Mouse (Mus musculus): ENCODE results near the gene Figla. TPM values are rescaled to one million over a fixed set of nuclear protein-coding genes. Genes with fewer than 3 reads are reported as not detected.
A peak's percentile ranks its signal among the peaks of the same experiment; 100 is the strongest.

Gene Figla
- polyA plus RNA-seq, 1 experiment from 2014 or later: not detected

DNA sequence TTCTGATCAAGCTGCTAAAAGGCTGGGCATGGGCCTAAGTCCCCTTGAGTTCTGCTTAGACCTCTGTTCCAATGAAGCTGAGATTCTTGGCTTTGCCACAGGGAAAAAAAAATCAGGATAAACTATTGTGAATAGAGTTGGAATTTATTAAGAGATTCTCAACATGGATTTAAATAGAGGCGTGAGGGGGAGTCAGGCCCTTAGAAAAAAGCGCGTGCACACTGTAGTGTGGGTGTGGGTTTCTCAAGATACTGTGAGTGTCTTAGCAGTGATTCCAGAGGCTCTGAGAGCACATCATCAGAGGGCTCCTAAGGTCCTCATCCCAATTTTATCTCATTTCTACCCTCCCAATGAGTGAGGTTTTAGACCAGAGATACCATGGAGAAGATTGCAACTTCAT is 44.2 kb downstream of the Figla start:
- H3K4me1 ChIP-seq: peaks cover 85% of the 10 kb centered on the region
- no peak overlapping the region; the same call in 1 of the 2 replicates for H3K9ac ChIP-seq
- no peaks in the 10 kb centered on the region for H3K27me3 ChIP-seq
- H3K4me2 ChIP-seq: peak overlapping the region; percentile 43; the same call in 1 of the 2 replicates
- H3K9me3 ChIP-seq (replicated peaks): no peaks in the 10 kb centered on the region
- 82% methylated on average over 3 of the region's 3 CpGs for WGBS
- no peaks in the 10 kb centered on the region for H3K36me3 ChIP-seq (ENCODE audit: poor library complexity, severe bottlenecking)
- ATAC-seq: no peak
- no peak overlapping the region for H3K4me3 ChIP-seq
- peak overlapping the region; percentile 96 for H3K27ac ChIP-seq

DNA sequence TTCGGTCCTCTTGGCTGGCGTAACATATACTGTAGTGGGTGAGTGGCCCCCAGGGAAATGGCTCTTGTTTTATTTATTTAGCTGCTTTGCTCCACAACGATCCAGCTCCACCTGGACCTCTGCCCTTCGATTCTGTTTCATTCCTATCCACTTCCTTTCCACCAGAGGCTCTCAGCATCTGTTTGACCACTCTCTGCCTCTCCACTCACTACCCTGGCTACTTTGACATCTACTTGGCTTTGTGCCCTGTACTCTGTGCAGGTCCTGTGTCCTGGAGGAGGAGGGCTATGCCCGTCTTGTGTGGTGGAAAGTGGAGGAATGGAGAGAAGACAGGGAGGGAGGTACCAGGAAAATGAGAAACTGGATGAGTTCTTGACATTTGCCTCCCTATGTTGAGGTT is 46.3 kb downstream of the Figla start:
- H3K9me3 ChIP-seq (replicated peaks): no peaks in the 10 kb centered on the region
- peaks cover 98% of the 10 kb centered on the region for H3K4me1 ChIP-seq
- peak overlapping the region; percentile 96 for H3K27ac ChIP-seq
- H3K4me3 ChIP-seq: no peak overlapping the region
- H3K9ac ChIP-seq: no peak overlapping the region
- no peaks in the 10 kb centered on the region for H3K36me3 ChIP-seq (ENCODE audit: poor library complexity, severe bottlenecking)
- no peaks in the 10 kb centered on the region for H3K27me3 ChIP-seq
- peak overlapping the region; percentile 25; the same call in 1 of the 2 replicates for H3K4me2 ChIP-seq
- WGBS: 62% methylated on average over 5 of the region's 5 CpGs
- no peak for ATAC-seq

- Histone ChIP-seq H3K4me1 (peaks cover 97% of the 10 kb centered on the region), H3K36me3 (ENCODE audit: poor library complexity, severe bottlenecking) (no peaks in the 10 kb centered on the region), H3K4me2 (peak overlapping the region; percentile 25; the same call in 1 of the 2 replicates), H3K9me3 (replicated peaks) (no peaks in the 10 kb centered on the region), H3K27ac (peak overlapping the region; percentile 96), H3K9ac (no peak overlapping the region), H3K27me3 (no peaks in the 10 kb centered on the region), H3K4me3 (no peak overlapping the region)
- 49% methylated on average over 2 of the region's 2 CpGs for WGBS
- no peak; the same call in 1 of the 2 replicates for ATAC-seq
Observed at GRCm38 (mm10) chr6:86062684-86063083, 46.7 kb downstream of the Figla start.

DNA sequence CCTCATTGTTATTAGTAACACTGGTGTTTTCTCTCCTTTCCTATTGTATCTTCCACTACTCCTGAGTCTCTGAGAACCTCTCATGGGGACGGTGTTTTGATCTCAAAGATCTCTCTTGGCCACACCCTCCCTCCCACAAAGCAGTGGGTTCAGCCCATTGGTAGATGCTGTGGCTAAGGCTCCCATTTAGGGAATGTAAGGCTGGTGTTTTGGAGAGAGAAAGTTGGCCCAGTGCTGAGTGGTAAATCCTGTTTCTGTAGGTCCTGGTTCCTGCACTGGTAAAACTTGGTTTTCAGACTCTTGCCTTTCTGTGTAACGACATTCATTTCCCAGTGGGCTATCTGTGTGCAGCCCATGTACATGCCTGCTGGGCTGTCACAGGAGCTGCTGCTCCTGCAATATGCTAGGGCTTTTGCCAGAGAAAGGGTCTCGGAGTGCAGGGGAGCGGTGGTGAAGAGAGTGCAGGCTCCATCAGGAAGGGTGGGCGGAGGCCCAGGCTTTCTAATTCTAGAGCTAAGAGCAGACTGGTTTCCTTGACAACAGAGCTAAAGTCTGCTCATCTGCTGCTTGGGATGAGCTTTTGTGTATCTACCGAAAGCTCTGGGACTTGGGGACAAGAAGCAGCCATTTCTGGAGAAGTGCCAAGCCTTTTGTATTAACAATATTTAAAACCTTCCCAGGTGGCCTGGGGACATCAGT is 48.5 kb downstream of the Figla start:
- peak overlapping the region; percentile 28 for H3K4me2 ChIP-seq
- 17% methylated on average over 6 of the region's 6 CpGs for WGBS
- H3K36me3 ChIP-seq (ENCODE audit: poor library complexity, severe bottlenecking): no peaks in the 10 kb centered on the region
- no peaks in the 10 kb centered on the region for H3K9me3 ChIP-seq (replicated peaks)
- H3K9ac ChIP-seq: no peak overlapping the region
- ATAC-seq: peak; percentile 80
- no peaks in the 10 kb centered on the region for H3K27me3 ChIP-seq
- peaks cover 95% of the 10 kb centered on the region for H3K4me1 ChIP-seq
- peak overlapping the region; percentile 96 for H3K27ac ChIP-seq
- H3K4me3 ChIP-seq: no peak overlapping the region

DNA sequence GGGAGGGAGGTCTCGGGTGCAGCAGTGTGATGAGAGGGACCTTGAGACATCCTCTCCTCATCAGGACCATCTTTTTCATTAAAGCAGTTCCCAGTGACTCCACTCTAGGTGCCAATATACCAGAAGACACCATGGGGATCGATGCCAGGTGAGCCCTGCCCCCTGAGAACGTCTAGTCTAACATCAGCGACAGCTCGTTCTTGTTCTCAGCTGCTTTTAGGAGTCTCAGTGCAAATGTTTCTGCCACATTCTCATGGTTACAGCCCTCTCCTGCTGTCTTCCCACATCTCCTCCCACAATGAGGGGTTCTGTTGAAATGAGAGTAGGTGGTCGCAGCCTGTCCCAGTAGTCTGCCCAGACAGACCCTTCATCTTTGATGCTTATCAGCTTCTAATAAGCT is 50.8 kb downstream of the Figla start:
- 78% methylated on average over 6 of the region's 6 CpGs for WGBS
- peak overlapping the region; percentile 40; the same call in 1 of the 2 replicates for H3K27ac ChIP-seq
- H3K36me3 ChIP-seq (ENCODE audit: poor library complexity, severe bottlenecking): no peaks in the 10 kb centered on the region
- H3K4me1 ChIP-seq: peaks cover 87% of the 10 kb centered on the region
- H3K9me3 ChIP-seq (replicated peaks): no peaks in the 10 kb centered on the region
- no peak overlapping the region for H3K4me2 ChIP-seq
- ATAC-seq: no peak
- H3K9ac ChIP-seq: no peak overlapping the region
- H3K4me3 ChIP-seq: no peak overlapping the region
- H3K27me3 ChIP-seq: no peaks in the 10 kb centered on the region

DNA sequence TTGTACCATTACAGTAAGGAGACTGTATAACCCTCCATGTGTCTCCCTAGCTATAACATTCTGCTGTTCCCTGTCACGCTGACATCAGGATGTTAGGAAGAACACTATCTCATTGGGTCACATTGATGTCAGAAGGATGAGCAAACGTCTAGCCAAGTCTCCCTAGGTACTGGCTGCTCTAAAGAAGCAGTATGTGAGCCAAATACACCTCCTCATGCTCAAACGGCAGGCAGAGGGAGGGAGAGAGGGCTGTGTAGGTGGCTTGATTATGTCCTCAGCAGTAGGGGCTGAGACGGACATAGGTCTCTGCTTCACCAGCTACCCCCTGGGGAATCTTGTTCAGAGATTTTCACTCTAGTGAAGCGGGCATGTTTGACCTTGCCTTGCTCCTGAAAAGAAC is 51.2 kb downstream of the Figla start:
- 52% methylated on average over 5 of the region's 5 CpGs for WGBS
- no peak overlapping the region for H3K4me3 ChIP-seq
- H3K9me3 ChIP-seq (replicated peaks): no peaks in the 10 kb centered on the region
- peak overlapping the region; percentile 40; the same call in 1 of the 2 replicates for H3K27ac ChIP-seq
- H3K27me3 ChIP-seq: no peaks in the 10 kb centered on the region
- no peaks in the 10 kb centered on the region for H3K36me3 ChIP-seq (ENCODE audit: poor library complexity, severe bottlenecking)
- ATAC-seq: no peak
- H3K4me1 ChIP-seq: peaks cover 83% of the 10 kb centered on the region
- H3K9ac ChIP-seq: no peak overlapping the region
- no peak overlapping the region for H3K4me2 ChIP-seq

DNA sequence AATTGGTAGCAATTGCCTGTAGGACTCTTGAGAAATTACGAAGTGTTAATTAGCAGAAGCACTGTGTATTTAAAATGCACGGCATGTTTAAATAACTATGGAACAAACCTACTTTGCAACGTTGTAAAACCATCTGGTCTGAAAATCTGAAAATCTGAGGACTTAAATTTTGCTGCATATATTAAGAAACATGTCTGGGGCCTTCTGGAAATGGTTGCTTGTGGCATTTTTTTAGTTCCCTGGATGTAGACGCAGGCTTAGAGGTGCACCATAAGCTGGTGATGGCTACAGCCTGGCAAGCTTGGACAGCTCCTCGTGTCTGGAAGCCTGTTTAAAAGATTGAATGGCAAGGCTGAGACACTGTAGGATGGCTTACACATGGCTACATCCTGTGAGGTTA is 53.0 kb downstream of the Figla start:
- Histone ChIP-seq H3K27me3 (no peaks in the 10 kb centered on the region), H3K4me1 (peaks cover 65% of the 10 kb centered on the region), H3K36me3 (ENCODE audit: poor library complexity, severe bottlenecking) (no peaks in the 10 kb centered on the region), H3K4me3 (no peak overlapping the region), H3K9me3 (replicated peaks) (no peaks in the 10 kb centered on the region), H3K4me2 (no peak overlapping the region), H3K27ac (peak overlapping the region; percentile 75), H3K9ac (no peak overlapping the region)
- WGBS: 62% methylated on average over 5 of the region's 5 CpGs
- peak; percentile 39; the same call in 1 of the 2 replicates for ATAC-seq

GRCm38 (mm10) chr6:86069856-86070255 is 53.9 kb downstream of the Figla start:
- Histone ChIP-seq H3K9me3 (replicated peaks) (no peaks in the 10 kb centered on the region), H3K9ac (no peak overlapping the region), H3K27ac (peak overlapping the region; percentile 75), H3K4me2 (no peak overlapping the region), H3K27me3 (no peaks in the 10 kb centered on the region), H3K4me1 (peaks cover 58% of the 10 kb centered on the region), H3K4me3 (no peak overlapping the region), H3K36me3 (ENCODE audit: poor library complexity, severe bottlenecking) (no peaks in the 10 kb centered on the region)
- ATAC-seq: no peak
- WGBS: 86% methylated on average over 3 of the region's 3 CpGs

DNA sequence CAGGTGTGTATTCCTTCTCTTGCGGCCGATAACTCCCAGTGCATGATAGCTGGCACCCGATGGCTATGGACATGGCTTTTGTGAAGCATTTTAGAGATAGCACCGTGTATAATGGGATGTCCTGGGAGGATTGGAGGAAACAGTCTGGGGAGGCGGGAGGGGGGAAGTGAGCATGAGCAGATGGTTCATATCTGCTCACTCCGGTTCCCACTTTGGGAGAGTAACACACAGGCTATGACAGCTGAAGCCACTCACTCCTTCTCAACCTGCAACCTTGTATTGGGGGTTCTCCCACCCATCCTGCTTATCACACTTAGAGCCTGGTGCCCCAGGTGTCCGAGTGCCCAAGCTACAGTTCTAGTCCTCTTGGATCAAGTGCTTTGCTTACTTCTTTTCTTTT is 54.3 kb downstream of the Figla start:
- Histone ChIP-seq H3K27me3 (no peaks in the 10 kb centered on the region), H3K4me3 (no peak overlapping the region), H3K4me1 (peaks cover 57% of the 10 kb centered on the region), H3K9me3 (replicated peaks) (no peaks in the 10 kb centered on the region), H3K4me2 (no peak overlapping the region), H3K9ac (no peak overlapping the region), H3K36me3 (ENCODE audit: poor library complexity, severe bottlenecking) (no peaks in the 10 kb centered on the region), H3K27ac (peak overlapping the region; percentile 75)
- no peak; the same call in 1 of the 2 replicates for ATAC-seq
- 83% methylated on average over 7 of the region's 7 CpGs for WGBS

Other genes with a start within 250 kb of the Figla start
- not detected in 2 replicates for gene Nat8f6, start 195.2 kb upstream of the Figla start, polyA plus RNA-seq (2015; fragmentation: Nextera tagmentation; extraction: Ambion mirVana)
- gene Nat8f5, start 195.2 kb upstream of the Figla start, polyA plus RNA-seq (2015; fragmentation: Nextera tagmentation; extraction: Ambion mirVana): not detected in 2 replicates
- not detected in 2 replicates for gene Nat8, start 184.1 kb upstream of the Figla start, polyA plus RNA-seq (2015; fragmentation: Nextera tagmentation; extraction: Ambion mirVana)
- gene Nat8f2, start 147.0 kb upstream of the Figla start, polyA plus RNA-seq (2015; fragmentation: Nextera tagmentation; extraction: Ambion mirVana): not detected in 2 replicates
- gene Nat8f4, start 111.3 kb upstream of the Figla start, polyA plus RNA-seq (2015; fragmentation: Nextera tagmentation; extraction: Ambion mirVana): 7.5 and 8.1 TPM in 2 replicates
- 42.5 and 47.6 TPM in 2 replicates for gene Tprkb, start 104.3 kb upstream of the Figla start, polyA plus RNA-seq (2015; fragmentation: Nextera tagmentation; extraction: Ambion mirVana)
- 9.2 and 10.8 TPM in 2 replicates for gene Nat8f1, start 100.5 kb upstream of the Figla start, polyA plus RNA-seq (2015; fragmentation: Nextera tagmentation; extraction: Ambion mirVana)
- gene Dusp11, start 54.5 kb upstream of the Figla start, polyA plus RNA-seq (2015; fragmentation: Nextera tagmentation; extraction: Ambion mirVana): 36.9 and 43.5 TPM in 2 replicates
- 155 and 172 TPM in 2 replicates for gene Add2, start 12.5 kb downstream of the Figla start, polyA plus RNA-seq (2015; fragmentation: Nextera tagmentation; extraction: Ambion mirVana)
- gene Tgfa, start 179.1 kb downstream of the Figla start, polyA plus RNA-seq (2015; fragmentation: Nextera tagmentation; extraction: Ambion mirVana): 3.5 and 4.6 TPM in 2 replicates

All from forebrain, embryonic 13.5 days (tissue).